Mouse (Mus musculus) E14TG2a.4 (cell line): ENCODE measurements around the gene Pcca.
A peak's percentile ranks its signal among the peaks of the same experiment; 100 is the strongest.

Experiments used
- H3K27me3 ChIP-seq: 2 replicates; pipeline ENCODE4 v1.6.1; 2014; ENCODE audit warnings: low read length, control low read depth; ENCODE audit not compliant: insufficient read depth
- H3K36me3 ChIP-seq: 2 replicates; pipeline ENCODE4 v1.6.1; 2014; ENCODE audit warnings: low read length, control low read depth; ENCODE audit not compliant: insufficient read depth
- H3K4me1 ChIP-seq: replicated peaks from 2 replicates; pipeline ENCODE4 v1.6.1; 2014; ENCODE audit warnings: low read depth, low read length, control low read depth
- H3K4me3 ChIP-seq: replicated peaks from 2 replicates; pipeline ENCODE4 v1.5.1; 2014; ENCODE audit warnings: mild to moderate bottlenecking, low read length
- H3K9me3 ChIP-seq: 2 replicates; pipeline ENCODE4 v1.6.1; 2014; ENCODE audit warnings: low read length, control low read depth
- CTCF ChIP-seq: conservative IDR thresholded peaks from 2 replicates; pipeline ENCODE4 v1.5.1; 2014; ENCODE audit warnings: low read length
- NANOG ChIP-seq: IDR thresholded peaks from 2 replicates; pipeline ENCODE4 v1.6.1; 2014; ENCODE audit warnings: borderline replicate concordance, low read length, mixed read lengths
- POU5F1 ChIP-seq: IDR thresholded peaks from 2 replicates; pipeline ENCODE4 v1.6.1; 2014; ENCODE audit warnings: low read length, borderline replicate concordance

The Pcca gene

GRCm38 (mm10) chr14:122534017-122534924, at the start of gene Pcca:
Gene Pcca (plus strand): TSS chr14:122534324.
- TF ChIP-seq NANOG, result no peak
- no peak for TF ChIP-seq CTCF
- TF ChIP-seq POU5F1, result no peak

GRCm38 (mm10) chr14:122484458-122484843, 49.7 kb upstream of the Pcca start:
- Histone ChIP-seq H3K4me1 (peaks cover 59% of the 10 kb centered on the region), H3K36me3 (peaks cover 14% of the 10 kb centered on the region), H3K4me3 (no peak overlapping the region), H3K27me3 (peaks cover 79% of the 10 kb centered on the region), H3K9me3 (no peaks in the 10 kb centered on the region)
- TF ChIP-seq NANOG, result no peak
- no peak for TF ChIP-seq CTCF
- TF ChIP-seq POU5F1, result no peak

More at GRCm38 (mm10) chr14:122534017-122534924, at the start of gene Pcca:
- no peaks in the 10 kb centered on the region for H3K27me3 ChIP-seq
- no peaks in the 10 kb centered on the region for H3K9me3 ChIP-seq
- H3K36me3 ChIP-seq, result no peaks in the 10 kb centered on the region
- H3K4me1 ChIP-seq, result peaks cover 15% of the 10 kb centered on the region
- peak within 1 kb of the TSS; percentile 96 for H3K4me3 ChIP-seq

GRCm38 (mm10) chr14:122484844-122485551, 49.1 kb upstream of the Pcca start:
- peaks cover 59% of the 10 kb centered on the region for H3K4me1 ChIP-seq
- peaks cover 82% of the 10 kb centered on the region for H3K27me3 ChIP-seq
- H3K36me3 ChIP-seq, result peaks cover 11% of the 10 kb centered on the region
- TF ChIP-seq POU5F1 (no peak), CTCF (no peak), NANOG (no peak)
- H3K9me3 ChIP-seq, result no peaks in the 10 kb centered on the region
- H3K4me3 ChIP-seq, result no peak overlapping the region

- H3K9me3 ChIP-seq, result no peaks in the 10 kb centered on the region
- H3K36me3 ChIP-seq, result 0 out of 2 replicates have a peak, but pooled peaks cover 6% of the 10 kb centered on the region
- peaks cover 85% of the 10 kb centered on the region for H3K27me3 ChIP-seq
- H3K4me3 ChIP-seq, result no peak overlapping the region
- TF ChIP-seq NANOG (no peak), POU5F1 (no peak), CTCF (no peak)
- H3K4me1 ChIP-seq, result peaks cover 55% of the 10 kb centered on the region
Measured at GRCm38 (mm10) chr14:122485635-122486181, 48.4 kb upstream of the Pcca start.

GRCm38 (mm10) chr14:122486611-122487010, 47.5 kb upstream of the Pcca start:
- Histone ChIP-seq H3K27me3 (peaks cover 86% of the 10 kb centered on the region), H3K9me3 (no peaks in the 10 kb centered on the region), H3K4me3 (no peak overlapping the region), H3K4me1 (peaks cover 52% of the 10 kb centered on the region), H3K36me3 (no peaks in the 10 kb centered on the region)
- TF ChIP-seq NANOG (no peak), POU5F1 (no peak), CTCF (no peak)

- TF ChIP-seq NANOG, result no peak
- no peak for TF ChIP-seq CTCF
- no peak for TF ChIP-seq POU5F1
- Histone ChIP-seq H3K27me3 (peaks cover 81% of the 10 kb centered on the region), H3K4me3 (no peak overlapping the region), H3K4me1 (peaks cover 45% of the 10 kb centered on the region), H3K36me3 (no peaks in the 10 kb centered on the region), H3K9me3 (no peaks in the 10 kb centered on the region)
Measured at GRCm38 (mm10) chr14:122487366-122487765, 46.8 kb upstream of the Pcca start.

GRCm38 (mm10) chr14:122489041-122489440, 45.1 kb upstream of the Pcca start:
- Histone ChIP-seq H3K9me3 (no peaks in the 10 kb centered on the region), H3K27me3 (peaks cover 64% of the 10 kb centered on the region), H3K36me3 (no peaks in the 10 kb centered on the region), H3K4me3 (no peak overlapping the region), H3K4me1 (peaks cover 29% of the 10 kb centered on the region)
- TF ChIP-seq CTCF (no peak), NANOG (no peak), POU5F1 (no peak)

GRCm38 (mm10) chr14:122489686-122490414, 44.3 kb upstream of the Pcca start:
- Histone ChIP-seq H3K4me1 (peaks cover 24% of the 10 kb centered on the region), H3K4me3 (peak overlapping the region; percentile 77), H3K36me3 (no peaks in the 10 kb centered on the region), H3K27me3 (peaks cover 57% of the 10 kb centered on the region), H3K9me3 (no peaks in the 10 kb centered on the region)
- TF ChIP-seq CTCF (no peak), POU5F1 (no peak), NANOG (no peak)
